Mouse (Mus musculus): ENCODE data around the gene Gcc2.
"Not testable (repeated sequence)": the region's sequence is repeated elsewhere in the genome, so short reads cannot be mapped to it uniquely, and the experiment has no call there.

DNA sequence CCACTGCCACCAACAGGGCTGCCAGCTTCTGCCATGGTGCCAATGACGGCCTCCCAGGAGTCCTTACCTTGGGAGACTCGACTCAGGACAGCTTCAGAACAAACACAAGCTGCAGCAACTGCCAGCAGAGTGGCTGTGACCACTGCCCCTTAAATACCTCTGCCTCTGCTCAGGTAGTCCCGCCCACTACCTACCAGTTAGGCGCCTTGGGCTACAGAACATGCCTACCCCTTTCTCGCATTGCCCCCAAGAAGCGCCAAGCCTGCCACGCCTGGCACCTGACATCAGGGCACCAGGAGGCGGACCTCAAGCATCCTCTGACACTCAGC, 22.7 kb upstream of the Gcc2 start, which contains the start of gene Duxf3:
- not testable (repeated sequence) for TF ChIP-seq CTCF, POLR2A (IDR thresholded peaks at IDR 0.05; ENCODE audit: insufficient read depth, low read depth, low read length)
